Mouse (Mus musculus) CH12F3 (cell line): ENCODE results near the gene Ccdc93.

Experiments used
- in situ Hi-C: fragments of 300-500 bp; cut with MboI; formaldehyde crosslinking; loops from 2 replicates; pipeline ENCODE4 v1.14.3; 2020; ENCODE audit warnings: low sequenced_read_pairs

The Ccdc93 gene

GRCm38 (mm10) chr1:121430938-121431928, at the start of gene Ccdc93:
Gene Ccdc93 (plus strand): TSS chr1:121431049.
- in situ Hi-C loops: loop anchor here (10.0 kb wide), 1 partner anchor 124 kb away; no protein-coding TSS in a partner anchor

DNA sequence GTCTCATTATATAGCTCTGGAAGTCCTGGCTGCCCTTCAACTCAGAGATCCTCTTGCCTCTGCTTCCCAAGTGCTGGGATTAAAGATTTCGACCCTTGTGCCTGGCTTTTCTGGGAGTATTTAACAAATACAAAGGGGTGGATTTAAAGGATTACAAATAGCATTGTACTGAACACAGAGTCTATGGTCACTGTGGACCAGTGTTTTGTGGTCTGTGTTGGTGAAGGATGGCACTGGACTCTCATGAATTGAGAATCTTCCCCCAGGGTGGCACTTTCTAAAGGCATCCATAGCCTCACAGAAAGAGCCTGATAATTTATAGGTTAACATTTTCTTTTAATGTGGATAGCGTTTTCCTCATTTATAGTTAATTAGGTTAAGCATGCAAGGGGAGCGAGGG, 49.3 kb upstream of the Ccdc93 start:
- in situ Hi-C loops: loop anchor here (25.0 kb wide), 1 partner anchor 794 kb away; no protein-coding TSS in a partner anchor

DNA sequence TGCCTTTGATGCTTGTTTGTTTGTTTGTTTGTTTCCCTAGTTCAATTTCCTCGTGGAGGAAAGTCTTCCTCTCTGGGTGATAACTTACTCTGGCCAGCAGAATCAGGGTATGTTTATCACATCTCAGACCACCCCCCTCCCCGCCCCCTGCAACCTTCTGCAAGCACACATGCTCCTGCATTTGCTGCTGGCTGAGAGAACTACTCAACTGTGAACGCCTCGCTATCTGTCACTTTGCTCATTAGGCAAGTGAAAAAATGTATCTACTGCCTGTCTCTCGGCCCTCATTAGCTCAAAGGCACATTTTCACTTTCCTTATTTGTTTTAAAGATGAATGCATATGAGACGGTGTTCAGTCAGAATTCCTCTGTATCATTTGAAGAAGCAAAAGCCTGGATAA, 42.5 kb upstream of the Ccdc93 start:
- in situ Hi-C loops: loop anchor here (25.0 kb wide), 1 partner anchor 801 kb away; no protein-coding TSS in a partner anchor

DNA sequence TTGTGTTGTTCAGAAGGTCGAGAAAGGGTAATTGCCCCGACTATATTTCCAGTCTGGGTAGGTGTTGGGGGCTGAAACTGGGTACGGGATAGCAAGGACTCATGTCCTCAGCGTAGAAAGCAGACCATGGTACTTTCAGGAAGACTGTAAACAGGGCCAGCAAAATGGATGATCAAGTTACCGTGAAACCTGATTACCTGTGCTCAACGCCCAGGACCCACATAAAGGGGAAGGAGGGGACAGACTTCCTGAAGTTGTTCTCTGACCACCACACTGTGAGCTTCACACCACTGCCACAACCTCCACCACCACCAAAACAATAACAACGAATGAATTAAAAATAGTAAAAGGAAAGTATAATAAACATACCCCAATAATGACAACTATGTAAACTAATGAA, 42.1 kb upstream of the Ccdc93 start:
- in situ Hi-C loops: loop anchor here (25.0 kb wide), 1 partner anchor 801 kb away; no protein-coding TSS in a partner anchor

DNA sequence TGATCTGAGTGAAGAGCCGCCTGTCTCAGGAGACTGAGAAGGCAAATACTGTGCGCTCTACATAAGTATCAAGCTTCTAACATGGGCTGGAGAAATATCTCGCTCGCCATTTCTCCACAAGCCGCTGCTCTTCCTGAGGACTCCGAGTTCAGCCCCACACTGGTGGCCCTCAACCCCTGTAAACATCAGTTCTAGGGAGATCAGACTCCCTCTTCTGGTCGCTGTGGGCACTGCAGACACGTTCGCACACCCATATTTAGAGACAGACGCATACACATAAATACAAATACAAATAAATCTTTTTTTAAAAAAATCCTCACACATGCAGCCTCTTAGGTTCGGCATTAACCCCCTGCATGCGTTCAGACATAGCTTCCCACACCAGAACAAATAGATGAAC, 41.3 kb upstream of the Ccdc93 start:
- in situ Hi-C loops: loop anchor here (25.0 kb wide), 1 partner anchor 802 kb away; no protein-coding TSS in a partner anchor

DNA sequence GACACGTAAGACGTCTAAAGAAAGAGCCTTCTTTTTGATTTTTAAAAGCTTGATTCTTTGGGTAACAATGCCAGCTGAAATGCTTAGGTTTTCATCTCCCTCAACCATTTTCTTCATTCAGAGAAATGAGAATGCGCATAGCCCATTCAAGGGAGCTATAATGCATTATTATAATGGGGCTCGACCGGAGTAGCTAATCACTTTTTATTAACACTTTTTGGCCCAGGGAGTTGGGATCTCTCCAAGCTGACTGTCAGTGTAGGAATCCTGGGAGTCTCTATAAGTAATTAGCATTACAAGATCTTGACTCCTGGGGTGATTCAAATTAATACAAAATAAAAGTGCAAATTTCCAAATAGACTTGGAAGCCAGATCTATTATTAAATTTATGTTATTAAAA, 40.8 kb upstream of the Ccdc93 start:
- in situ Hi-C loops: loop anchor here (10.0 to 25.0 kb wide), 2 partner anchors 135 to 803 kb away; no protein-coding TSS in a partner anchor

- in situ Hi-C loops: loop anchor here (10.0 to 25.0 kb wide), 2 partner anchors 136 to 803 kb away; no protein-coding TSS in a partner anchor
Measured at GRCm38 (mm10) chr1:121390421-121390820, 40.4 kb upstream of the Ccdc93 start.

DNA sequence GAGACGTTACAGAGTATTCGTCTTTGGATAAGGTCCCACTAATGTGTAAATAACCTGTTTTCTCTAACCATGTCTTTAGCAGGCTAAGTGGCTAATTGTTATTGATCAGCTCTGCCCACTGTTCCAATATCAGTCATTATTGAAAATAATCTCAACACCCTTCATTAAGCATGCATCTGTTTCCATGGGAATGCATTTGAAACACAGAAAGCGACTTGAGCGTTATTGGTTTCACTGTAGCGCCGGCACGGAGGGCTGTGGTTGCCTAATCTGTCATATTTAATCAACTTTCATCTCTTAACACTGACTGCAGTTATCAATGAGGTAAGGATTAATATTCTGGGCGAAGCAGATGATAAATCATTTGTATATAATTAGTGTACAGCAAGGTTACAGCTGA, 40.0 kb upstream of the Ccdc93 start:
- in situ Hi-C loops: loop anchor here (10.0 to 25.0 kb wide), 2 partner anchors 136 to 804 kb away; no protein-coding TSS in a partner anchor

GRCm38 (mm10) chr1:121393117-121393516, 37.7 kb upstream of the Ccdc93 start:
- in situ Hi-C loops: loop anchor here (10.0 to 25.0 kb wide), 2 partner anchors 138 to 806 kb away; no protein-coding TSS in a partner anchor

DNA sequence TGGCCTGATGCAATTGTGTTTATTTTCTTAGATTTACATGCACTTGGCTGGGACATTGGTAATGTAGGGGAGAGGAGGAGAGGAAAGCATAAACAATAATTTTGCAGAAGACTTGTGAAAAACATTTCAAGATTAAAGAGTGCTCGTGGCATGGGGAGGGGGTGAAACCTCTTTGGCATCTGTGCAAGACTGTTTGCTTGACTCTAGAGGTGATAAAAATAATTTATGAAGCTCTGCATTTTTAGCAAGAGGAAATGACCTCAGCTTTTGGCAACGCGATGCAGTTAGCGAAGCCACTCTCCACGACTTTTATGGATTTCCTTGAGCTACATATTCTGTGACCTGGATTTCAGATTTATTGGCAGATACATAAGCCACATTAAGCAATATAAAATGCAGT, 36.1 kb upstream of the Ccdc93 start:
- in situ Hi-C loops: loop anchor here (10.0 to 25.0 kb wide), 2 partner anchors 140 to 807 kb away; no protein-coding TSS in a partner anchor

- in situ Hi-C loops: loop anchor here (10.0 to 25.0 kb wide), 2 partner anchors 142 to 809 kb away; no protein-coding TSS in a partner anchor
Measured at GRCm38 (mm10) chr1:121396501-121396900, 34.3 kb upstream of the Ccdc93 start.

GRCm38 (mm10) chr1:121398231-121398630, 32.6 kb upstream of the Ccdc93 start:
- in situ Hi-C loops: loop anchor here (10.0 to 25.0 kb wide), 2 partner anchors 143 to 811 kb away; no protein-coding TSS in a partner anchor

DNA sequence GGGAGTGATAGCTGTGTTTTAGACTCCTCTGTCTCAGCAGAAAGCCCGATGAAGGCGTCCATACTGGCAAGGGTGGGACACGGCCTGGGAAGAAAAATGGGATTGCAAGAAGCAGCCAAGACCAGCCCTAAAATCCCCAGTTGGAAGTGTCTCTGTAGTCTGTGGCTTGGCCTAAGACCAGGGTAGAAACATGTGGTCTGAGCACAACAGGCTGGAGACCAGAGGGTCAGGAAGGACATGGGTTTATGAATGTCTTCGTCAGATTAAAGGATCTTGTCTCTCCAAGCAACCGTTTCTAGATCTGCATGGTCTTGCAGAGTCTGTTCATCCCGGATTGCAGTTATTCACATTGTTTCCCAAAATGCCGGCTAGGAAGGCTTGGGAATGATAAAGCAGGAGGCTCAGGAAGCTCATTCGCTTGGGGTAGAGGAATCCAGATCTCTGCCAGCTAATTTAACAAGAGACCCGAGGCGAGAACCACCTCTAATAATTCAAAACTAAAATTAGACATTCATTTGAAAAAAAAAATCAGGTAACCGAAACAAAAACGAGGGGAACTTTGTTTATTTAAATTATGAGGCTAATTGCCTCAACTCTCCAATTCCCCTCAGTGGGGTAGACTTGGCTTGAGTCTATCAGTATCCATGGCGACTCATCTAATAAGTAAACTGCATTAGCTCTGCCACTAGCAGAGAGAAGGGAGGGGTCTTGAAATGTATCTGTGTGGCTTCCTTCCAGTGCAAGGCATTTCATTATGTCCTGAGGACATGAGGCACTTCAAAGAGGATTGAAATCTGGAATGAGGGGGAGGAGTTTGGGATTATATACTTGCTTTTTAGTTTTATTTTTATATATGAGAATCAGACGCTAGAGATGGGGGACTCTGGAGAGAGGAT, 31.6 kb upstream of the Ccdc93 start:
- in situ Hi-C loops: loop anchor here (10.0 to 25.0 kb wide), 2 partner anchors 144 to 812 kb away; no protein-coding TSS in a partner anchor

DNA sequence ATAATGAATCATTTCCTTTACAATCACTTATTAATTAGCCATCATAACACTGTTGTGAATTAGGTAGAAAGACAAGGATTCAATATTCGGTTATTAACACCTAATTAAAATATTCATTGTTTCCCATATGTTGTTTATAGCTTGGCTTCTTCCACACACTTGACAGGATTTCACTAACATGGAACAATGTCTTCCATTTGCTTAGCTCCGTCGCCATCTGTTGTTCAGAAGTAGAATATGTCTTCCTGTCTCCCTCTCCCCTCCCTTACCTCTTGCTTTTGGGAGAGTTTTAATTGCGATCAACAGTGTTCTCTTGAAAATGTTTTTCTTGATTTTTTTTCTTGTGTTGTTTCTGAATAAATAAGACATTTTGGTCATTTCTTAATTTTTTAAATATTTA, 30.6 kb upstream of the Ccdc93 start:
- in situ Hi-C loops: no loop called here

DNA sequence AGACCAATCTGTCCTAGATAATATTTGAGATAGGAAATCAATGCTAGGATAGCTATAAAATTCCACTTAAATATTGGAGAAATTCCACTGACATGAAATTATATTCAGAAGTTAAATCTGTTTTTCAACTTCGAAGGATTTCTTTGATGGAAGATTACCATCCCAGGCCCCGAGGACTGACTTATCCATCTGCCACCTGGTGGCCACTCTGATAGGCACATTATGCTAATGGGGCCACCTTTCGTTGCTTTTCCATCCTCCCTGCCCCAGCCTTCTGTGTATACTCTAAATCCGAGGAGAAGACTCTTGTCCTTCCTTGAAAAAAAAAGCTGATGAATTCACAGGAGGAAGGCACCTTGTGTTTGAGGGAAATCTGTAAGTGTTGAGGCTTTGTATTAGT, 11.8 kb upstream of the Ccdc93 start:
- in situ Hi-C loops: no loop called here

- in situ Hi-C loops: no loop called here
Measured at GRCm38 (mm10) chr1:121419569-121420265, 11.1 kb upstream of the Ccdc93 start.

- in situ Hi-C loops: loop anchor here (10.0 kb wide), 1 partner anchor 124 kb away; no protein-coding TSS in a partner anchor
Measured at GRCm38 (mm10) chr1:121430183-121430937, 489 bp upstream of the Ccdc93 start.

DNA sequence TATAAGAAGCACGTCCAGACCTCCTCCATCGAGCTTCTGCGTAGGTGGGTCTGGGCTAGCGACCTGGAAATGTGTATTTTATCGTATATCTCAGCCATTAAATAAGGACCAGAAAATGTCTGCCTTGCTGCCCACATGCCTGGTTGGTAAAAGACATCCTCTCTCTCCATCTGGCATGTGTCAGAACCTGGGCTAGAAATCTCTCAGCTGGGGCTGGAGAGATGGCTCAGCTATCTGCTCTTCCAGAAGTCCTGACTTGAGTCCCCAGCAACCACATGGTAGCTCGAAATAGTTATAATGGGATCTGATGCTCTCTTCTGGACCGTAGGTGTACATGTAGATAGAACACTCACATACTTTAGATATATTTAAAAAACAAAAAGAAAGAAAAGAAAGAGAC, 5.1 kb downstream of the Ccdc93 start:
- in situ Hi-C loops: loop anchor here (10.0 kb wide), 1 partner anchor 119 kb away; no protein-coding TSS in a partner anchor
